Mouse (Mus musculus) CD4-positive, CD25-positive, alpha-beta regulatory T cell, adult 2 months (primary cell): ENCODE data around the gene Nat8f6.
A peak's percentile ranks its signal among the peaks of the same experiment; 100 is the strongest.
"Not testable (repeated sequence)": the region's sequence is repeated elsewhere in the genome, so short reads cannot be mapped to it uniquely, and the experiment has no call there.

Source experiments
- DNase-seq: peaks from one replicate; pipeline ENCODE4 v3.0.0-alpha.2; 2012; ENCODE audit warnings: low read depth, low spot score

Nat8f6 gene

GRCm38 (mm10) chr6:85820837-85821236 is at the start of gene Nat8f6, which contains the start of gene Nat8f5:
Gene Nat8f6, minus strand, starts transcription at chr6:85820954.
Gene Nat8f5, minus strand, starts transcription at chr6:85820972.
- no peak for DNase-seq

DNA sequence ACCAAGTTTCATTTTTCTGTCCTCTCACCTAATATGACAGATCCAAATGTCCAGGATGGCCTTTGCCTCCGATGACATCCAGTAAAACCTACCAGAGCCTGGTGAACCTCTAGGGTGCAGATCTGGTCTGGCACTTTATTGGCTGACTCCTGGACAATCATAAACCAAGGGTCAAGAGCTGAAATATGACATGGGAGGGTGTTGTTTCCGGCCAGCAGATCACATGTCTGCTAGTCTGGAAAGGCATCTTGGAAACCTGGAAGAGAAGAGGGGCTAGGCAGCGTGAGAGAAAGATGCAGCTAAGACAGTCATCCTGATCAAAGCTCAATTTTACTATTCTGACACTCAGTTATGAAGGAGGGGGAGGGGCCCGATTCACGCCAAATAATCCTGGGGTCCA is 48.3 kb upstream of the Nat8f6 start, which contains the start of gene Nat8f2:
Gene Nat8f2 (minus strand): TSS at position 153 of the 400 bp plus-strand sequence.
- not testable (repeated sequence) for DNase-seq

GRCm38 (mm10) chr6:85867726-85868690 is 47.3 kb upstream of the Nat8f6 start:
- no peak for DNase-seq

GRCm38 (mm10) chr6:85866995-85867394 is 46.2 kb upstream of the Nat8f6 start:
- DNase-seq = not testable (repeated sequence)

- not testable (repeated sequence) for DNase-seq
These were observed 45.4 kb upstream of the Nat8f6 start for GRCm38 (mm10) chr6:85866166-85866565.

DNA sequence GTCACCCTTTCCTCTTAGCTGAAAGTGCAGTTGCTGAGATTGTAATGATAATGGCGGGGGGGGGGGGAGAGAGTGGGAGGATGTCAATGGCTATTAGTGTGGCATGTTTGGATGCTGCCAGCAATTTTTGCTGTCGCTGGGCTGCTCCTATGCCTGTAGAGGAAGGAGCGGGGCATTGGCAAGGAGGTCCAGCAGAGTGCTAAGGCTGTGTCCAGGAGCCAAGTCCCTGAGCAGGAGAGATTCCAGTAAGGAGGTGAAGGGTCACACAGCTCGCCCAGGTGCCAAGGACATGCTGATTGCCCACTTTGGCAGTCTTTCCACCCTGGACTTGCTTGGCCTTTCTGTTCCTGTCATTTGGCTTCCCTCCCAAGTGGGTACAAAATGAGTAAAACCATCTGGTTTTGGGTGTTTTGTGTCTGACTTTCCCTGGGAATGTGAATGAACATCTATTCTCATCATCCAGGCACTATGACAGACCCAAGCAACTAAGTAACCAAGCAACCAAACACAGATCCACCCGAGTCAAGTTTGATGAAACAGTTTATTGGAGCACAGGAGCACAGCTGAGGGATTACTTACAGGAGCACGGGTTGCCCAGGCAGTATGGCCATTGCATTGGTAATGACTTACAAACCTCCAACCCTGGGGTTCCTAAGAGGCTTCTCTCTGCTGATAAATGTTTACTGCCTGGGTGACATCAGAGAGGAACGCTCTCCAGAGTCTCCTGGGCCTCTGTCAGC is 44.3 kb upstream of the Nat8f6 start:
- DNase-seq = not testable (repeated sequence)

DNA sequence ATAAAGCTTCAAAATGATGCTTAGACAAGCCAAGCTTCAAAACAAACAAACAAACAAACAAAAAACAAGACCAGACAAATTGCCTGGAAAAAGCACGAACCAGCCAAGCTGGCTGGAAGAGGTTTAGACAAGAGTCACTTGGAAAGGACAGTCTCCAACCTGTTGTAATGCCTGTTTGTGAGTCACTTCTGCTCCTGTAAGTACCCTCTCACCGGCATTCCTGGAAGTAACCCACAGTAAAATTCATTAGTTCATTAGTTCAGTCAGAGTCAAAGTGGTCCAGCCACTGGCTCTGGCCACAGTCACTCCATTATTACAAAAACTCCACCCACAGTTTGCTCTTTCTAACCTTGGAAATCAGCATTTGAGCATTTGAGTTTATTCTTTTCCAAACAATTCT is 43.1 kb upstream of the Nat8f6 start:
- no peak for DNase-seq

DNA sequence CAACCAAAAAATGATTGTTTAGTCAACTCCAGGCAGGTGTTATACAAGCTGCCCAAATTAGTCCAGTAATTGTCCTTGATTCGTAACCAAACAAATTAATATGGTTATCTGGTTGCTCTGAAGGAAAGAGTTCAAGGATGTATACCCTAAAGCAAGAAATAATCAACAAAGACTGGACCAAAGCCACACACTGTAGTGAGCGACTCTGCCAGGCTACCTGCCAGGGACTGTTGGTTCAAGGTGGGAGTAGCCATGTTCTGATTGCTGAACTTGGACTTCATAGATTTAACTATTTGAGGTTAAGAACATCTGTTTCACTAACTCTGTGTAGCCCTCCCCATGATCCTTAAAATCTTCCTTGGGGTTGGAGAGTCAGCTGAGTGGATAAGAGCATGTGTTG is 42.4 kb upstream of the Nat8f6 start:
- DNase-seq = no peak

DNA sequence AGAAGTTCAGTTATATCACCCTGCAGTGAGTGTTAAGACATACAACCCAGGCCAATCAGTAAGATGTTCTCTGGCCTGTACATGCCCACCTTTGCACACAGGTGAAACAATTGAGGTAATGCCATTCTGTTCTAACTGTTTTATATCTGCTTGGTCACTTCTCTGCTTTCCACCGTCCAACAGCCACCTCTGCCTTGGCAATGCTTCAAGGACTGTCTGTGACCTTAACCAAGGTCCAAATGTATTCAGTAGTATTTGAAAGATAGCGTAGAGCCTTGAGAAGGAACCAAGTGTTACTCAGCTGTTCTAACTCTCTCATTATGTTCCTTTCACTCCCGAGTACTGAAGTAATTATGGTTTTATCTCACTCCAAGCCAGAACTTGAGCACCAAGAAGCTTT is 41.8 kb upstream of the Nat8f6 start:
- no peak for DNase-seq

DNA sequence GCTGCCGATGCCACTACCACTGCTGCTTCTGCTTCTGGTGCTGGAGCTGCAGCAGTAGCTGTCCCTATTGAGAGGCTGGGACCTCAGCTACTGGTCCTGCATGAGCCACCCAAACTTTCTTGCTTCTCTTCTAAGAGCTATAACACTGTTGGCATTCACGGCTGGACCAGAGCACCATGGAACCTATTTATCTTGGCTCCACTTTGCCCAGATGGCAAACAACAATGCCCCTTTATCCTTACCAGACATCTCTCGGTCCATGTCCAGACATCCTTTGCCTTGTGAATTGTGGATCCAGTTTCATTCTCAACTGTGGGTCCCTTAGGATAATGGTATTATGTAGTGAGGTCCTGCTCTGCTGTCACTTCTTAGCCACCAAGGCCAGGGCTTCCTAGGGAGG is 40.5 kb upstream of the Nat8f6 start:
- DNase-seq = no peak

DNA sequence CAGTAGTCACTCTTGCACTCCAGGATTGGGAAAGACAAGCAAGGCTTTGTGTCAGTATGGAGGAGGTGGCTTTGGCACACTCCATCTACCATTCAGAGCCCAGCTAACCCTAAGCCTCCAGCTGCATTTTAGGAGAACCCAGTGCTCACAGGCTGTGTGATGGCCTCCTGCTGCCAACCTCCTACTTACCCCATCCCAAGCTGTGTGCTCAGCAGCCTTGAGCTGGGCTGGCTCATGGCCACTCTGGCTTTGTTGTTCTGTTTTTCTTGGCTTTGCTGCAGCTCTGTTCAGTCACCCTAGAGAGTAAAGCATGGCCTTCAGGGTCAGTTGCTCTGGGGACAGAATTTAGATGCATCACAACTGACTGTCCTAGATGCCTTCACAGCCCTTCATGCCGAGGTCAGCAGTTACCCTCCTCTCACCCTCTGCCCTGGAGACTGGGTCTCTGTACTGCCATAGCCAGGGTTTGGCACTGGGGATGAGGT is 35.5 kb upstream of the Nat8f6 start:
- DNase-seq = no peak

DNA sequence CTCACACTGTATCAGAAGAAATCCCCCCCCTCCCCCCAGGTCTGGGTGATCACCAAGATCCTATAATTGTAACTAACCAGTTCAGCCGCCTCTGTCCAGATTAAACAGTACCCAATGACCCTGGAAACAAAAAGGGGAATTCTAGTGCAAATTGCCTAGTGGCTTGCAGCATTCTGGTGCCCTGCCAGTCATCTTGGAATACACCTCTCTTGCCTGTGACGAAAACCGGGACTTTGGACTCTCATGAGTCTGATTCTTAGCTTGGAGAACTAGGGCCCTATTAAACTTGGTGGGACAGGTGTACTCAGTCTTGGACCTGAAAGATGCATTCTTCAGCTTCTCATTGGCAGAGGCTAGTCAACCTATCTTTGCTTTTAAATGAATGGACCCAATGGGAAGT is 32.7 kb upstream of the Nat8f6 start:
- DNase-seq = no peak

GRCm38 (mm10) chr6:85851062-85851773 is 30.5 kb upstream of the Nat8f6 start:
- no peak for DNase-seq

- DNase-seq = no peak
These were observed 28.5 kb upstream of the Nat8f6 start for GRCm38 (mm10) chr6:85849240-85849639.

- DNase-seq = no peak
These were observed 27.4 kb upstream of the Nat8f6 start for GRCm38 (mm10) chr6:85848140-85848539.

DNA sequence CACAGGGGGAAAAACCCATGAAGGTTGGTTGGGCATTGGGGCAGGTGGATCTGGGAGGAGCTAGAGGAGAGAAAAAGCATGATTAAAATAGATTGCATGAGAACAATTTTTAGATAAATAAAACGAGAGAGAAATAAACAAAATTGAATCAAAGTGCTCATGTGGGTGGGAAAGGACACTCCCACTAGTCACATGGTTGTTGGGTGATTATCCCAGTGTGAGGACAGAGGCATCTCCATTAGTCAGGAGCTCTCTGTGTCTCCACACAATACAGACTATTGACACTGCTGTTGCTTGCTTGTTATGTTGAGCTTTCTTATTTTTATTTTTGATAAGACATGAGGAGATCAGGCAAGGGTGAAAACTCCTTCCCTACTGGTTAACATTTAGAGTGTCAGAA is 26.2 kb upstream of the Nat8f6 start:
- DNase-seq = no peak

DNA sequence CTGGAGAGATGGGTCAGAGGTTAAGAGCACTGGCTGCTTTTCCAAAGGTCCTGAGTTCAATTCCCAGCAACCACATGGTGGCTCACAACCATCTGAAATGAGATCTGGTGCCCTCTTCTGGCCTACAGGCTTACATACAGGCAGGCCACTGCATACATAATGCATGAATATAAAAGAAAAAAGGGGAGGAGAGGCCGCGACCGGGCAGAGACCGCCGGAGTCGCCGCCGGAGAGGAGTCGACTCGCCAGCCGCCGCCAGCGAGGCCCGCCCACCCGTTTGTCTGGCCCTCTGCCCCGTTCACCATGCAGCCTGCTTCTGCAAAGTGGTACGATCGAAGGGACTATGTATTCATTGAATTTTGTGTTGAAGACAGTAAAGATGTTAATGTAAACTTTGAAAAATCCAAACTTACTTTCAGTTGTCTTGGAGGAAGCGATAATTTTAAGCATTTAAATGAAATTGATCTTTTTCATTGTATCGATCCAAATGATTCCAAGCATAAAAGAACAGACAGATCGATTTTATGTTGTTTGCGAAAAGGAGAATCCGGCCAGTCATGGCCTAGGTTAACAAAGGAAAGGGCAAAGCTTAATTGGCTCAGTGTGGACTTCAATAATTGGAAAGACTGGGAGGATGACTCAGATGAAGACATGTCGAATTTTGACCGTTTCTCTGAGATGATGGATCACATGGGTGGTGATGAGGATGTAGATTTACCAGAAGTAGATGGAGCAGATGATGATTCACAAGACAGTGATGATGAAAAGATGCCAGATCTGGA is 23.1 kb upstream of the Nat8f6 start:
- DNase-seq = not testable (repeated sequence)

- no peak for DNase-seq
These were observed 19.2 kb upstream of the Nat8f6 start for GRCm38 (mm10) chr6:85839982-85840381.

- no peak for DNase-seq
These were observed 17.9 kb upstream of the Nat8f6 start for GRCm38 (mm10) chr6:85838674-85839073.

DNA sequence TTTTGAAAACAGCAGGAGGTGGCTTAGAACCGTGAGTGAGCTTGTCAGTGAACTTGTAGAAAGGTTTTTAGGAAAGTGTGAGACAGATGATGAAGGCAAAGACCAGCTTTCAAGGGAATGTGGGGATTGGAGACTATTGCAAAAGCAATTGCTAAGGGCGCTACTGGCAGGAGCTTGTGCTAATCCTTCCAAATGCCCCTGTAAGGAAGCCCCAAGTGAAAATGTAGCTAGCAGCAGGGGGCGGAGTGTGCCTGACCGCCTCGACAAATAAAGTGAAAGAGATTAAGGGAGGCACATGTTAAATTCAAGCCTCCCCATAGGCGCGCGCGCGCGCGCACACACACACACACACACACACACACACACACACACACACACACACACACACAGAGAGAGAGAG is 16.6 kb upstream of the Nat8f6 start:
- DNase-seq = peak; percentile 30

GRCm38 (mm10) chr6:85836827-85837226 is 16.1 kb upstream of the Nat8f6 start:
- peak; percentile 36 for DNase-seq
